Mouse (Mus musculus) lung, postnatal 0 days (tissue): ENCODE results near the gene Sned1. TPM values are rescaled to one million over a fixed set of nuclear protein-coding genes. Genes with fewer than 3 reads are reported as not detected.
"Not testable (repeated sequence)": the region's sequence is repeated elsewhere in the genome, so short reads cannot be mapped to it uniquely, and the experiment has no call there.

ENCODE experiments used
- ATAC-seq: fragments of 200-750 bp; cut with Nextera tagmentation; 2 replicates; pipeline ENCODE4 v1.8.0; 2017; ENCODE audit warnings: moderate library complexity
- DNase-seq: peaks from one replicate; pipeline ENCODE4 v3.0.0-alpha.2; 2016; ENCODE audit warnings: low spot score
- H3K27ac ChIP-seq: fragments of 300-500 bp; sonication (generic); 2 replicates; pipeline ENCODE4 v1.5.1; 2014; ENCODE audit warnings: antibody characterized with exemption, mild to moderate bottlenecking, low read length, mixed read lengths
- H3K27me3 ChIP-seq: fragments of 300-500 bp; sonication (generic); replicated peaks from 2 replicates; pipeline ENCODE4 v1.6.1; 2014; ENCODE audit warnings: low read length, mixed read lengths; ENCODE audit not compliant: insufficient read depth
- H3K36me3 ChIP-seq: fragments of 300-500 bp; sonication (generic); 2 replicates; pipeline ENCODE4 v1.6.1; 2014; ENCODE audit warnings: low read length, mixed read lengths; ENCODE audit not compliant: insufficient read depth
- H3K4me1 ChIP-seq: fragments of 300-500 bp; sonication (generic); 2 replicates; pipeline ENCODE4 v1.6.1; 2014; ENCODE audit warnings: antibody characterized with exemption, low read depth, low read length, mixed read lengths; ENCODE audit not compliant: insufficient read depth
- H3K4me2 ChIP-seq: fragments of 300-500 bp; sonication (generic); replicated peaks from 2 replicates; pipeline ENCODE4 v1.6.1; 2014; ENCODE audit warnings: low read depth, mild to moderate bottlenecking, low read length, moderate library complexity, mixed read lengths
- H3K4me3 ChIP-seq: fragments of 300-500 bp; sonication (generic); 2 replicates; pipeline ENCODE4 v1.5.1; 2014; ENCODE audit warnings: low read depth, low read length
- H3K9ac ChIP-seq: fragments of 300-500 bp; sonication (generic); replicated peaks from 2 replicates; pipeline ENCODE4 v1.6.1; 2014; ENCODE audit warnings: low read depth, mild to moderate bottlenecking
- H3K9me3 ChIP-seq: fragments of 300-500 bp; sonication (generic); 2 replicates; pipeline ENCODE4 v1.6.1; 2016; ENCODE audit warnings: low read length, mixed read lengths
- CTCF ChIP-seq: IDR thresholded peaks from 2 replicates; pipeline ENCODE4 v1.5.1; 2016; ENCODE audit warnings: antibody characterized with exemption, mild to moderate bottlenecking
- EP300 ChIP-seq: IDR thresholded peaks from 2 replicates; pipeline ENCODE4 v1.6.1; 2016; ENCODE audit warnings: antibody characterized with exemption, mild to moderate bottlenecking, control low read depth
- WGBS: fragments of 180-500 bp; shearing (Covaris S2); extraction: QIAGEN DNeasy Blood & Tissue Kit; methylation state at CpG from one replicate; pipeline ENCODE4 v1.1.7; 2014; 5-methylcytosine and 5-hydroxymethylcytosine counted together
- polyA plus RNA-seq: library from polyadenylated mRNA; unstranded; fragments of >200 nt; fragmentation: Nextera tagmentation; extraction: Ambion mirVana; gene quantifications from 2 replicates; pipeline ENCODE4 v1.2.1, GENCODE M21; 2015

The Sned1 gene
- polyA plus RNA-seq: 8.4 and 13.8 TPM in 2 replicates

- Histone ChIP-seq H3K27ac (peak within 1 kb of the TSS; percentile 81), H3K9ac (peak within 1 kb of the TSS; percentile 46), H3K4me1 (peaks cover 17% of the 10 kb centered on the region; the same call in 1 of the 2 replicates), H3K36me3 (no peaks in the 10 kb centered on the region), H3K9me3 (no peaks in the 10 kb centered on the region), H3K4me3 (peak within 1 kb of the TSS; percentile 59), H3K4me2 (peak within 1 kb of the TSS; percentile 96), H3K27me3 (no peaks in the 10 kb centered on the region)
- TF ChIP-seq EP300 (no peak), CTCF (peak; percentile 6; the same call in 1 of the 2 replicates)
- 3% methylated on average over 85 of the region's 100 CpGs for WGBS
- peak; percentile 95 for DNase-seq
- peak; percentile 93 for ATAC-seq
Observed at GRCm38 (mm10) chr1:93235576-93236544, at the start of gene Sned1. Sned1 (plus strand) TSS chr1:93235841.

GRCm38 (mm10) chr1:93190726-93191305 lies 44.8 kb upstream of the Sned1 start:
- TF ChIP-seq CTCF (no peak), EP300 (no peak)
- no peaks in the 10 kb centered on the region for H3K4me1 ChIP-seq
- H3K4me2 ChIP-seq: no peak overlapping the region
- H3K36me3 ChIP-seq: no peaks in the 10 kb centered on the region
- no peak overlapping the region for H3K4me3 ChIP-seq
- DNase-seq (no peak), ATAC-seq (peak; percentile 11; the same call in 1 of the 2 replicates)
- no peaks in the 10 kb centered on the region for H3K9me3 ChIP-seq
- no peak overlapping the region for H3K27ac ChIP-seq
- no peak overlapping the region for H3K9ac ChIP-seq
- 19% methylated on average over 13 of the region's 17 CpGs for WGBS
- H3K27me3 ChIP-seq: no peaks in the 10 kb centered on the region

DNA sequence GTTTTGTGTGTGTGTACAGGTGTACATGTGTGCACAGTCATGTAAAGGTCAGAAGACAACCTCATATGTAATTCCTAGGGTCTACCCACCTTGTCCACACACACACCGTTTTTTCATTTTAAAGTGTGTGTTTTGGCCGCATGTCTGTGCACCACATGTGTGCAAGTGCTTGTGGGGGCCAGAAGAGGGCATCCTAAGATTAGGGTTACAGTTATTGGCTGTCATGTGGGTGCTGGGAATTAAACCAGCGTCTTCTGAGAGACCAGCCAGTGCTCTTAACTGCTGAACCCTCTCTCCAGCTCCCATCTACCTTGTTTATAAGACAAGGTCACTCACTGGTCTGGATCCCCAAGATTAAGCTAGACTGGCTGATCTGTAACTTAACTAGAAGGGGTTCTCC lies 40.7 kb upstream of the Sned1 start:
- no peaks in the 10 kb centered on the region for H3K36me3 ChIP-seq
- H3K4me3 ChIP-seq: no peak overlapping the region
- no peak for TF ChIP-seq CTCF
- no peak for TF ChIP-seq EP300
- H3K27me3 ChIP-seq: no peaks in the 10 kb centered on the region
- H3K9me3 ChIP-seq: no peaks in the 10 kb centered on the region
- 88% methylated on average over 3 of the region's 3 CpGs for WGBS
- DNase-seq (no peak), ATAC-seq (no peak)
- H3K9ac ChIP-seq: no peak overlapping the region
- no peak overlapping the region for H3K27ac ChIP-seq
- no peaks in the 10 kb centered on the region for H3K4me1 ChIP-seq
- H3K4me2 ChIP-seq: no peak overlapping the region

DNA sequence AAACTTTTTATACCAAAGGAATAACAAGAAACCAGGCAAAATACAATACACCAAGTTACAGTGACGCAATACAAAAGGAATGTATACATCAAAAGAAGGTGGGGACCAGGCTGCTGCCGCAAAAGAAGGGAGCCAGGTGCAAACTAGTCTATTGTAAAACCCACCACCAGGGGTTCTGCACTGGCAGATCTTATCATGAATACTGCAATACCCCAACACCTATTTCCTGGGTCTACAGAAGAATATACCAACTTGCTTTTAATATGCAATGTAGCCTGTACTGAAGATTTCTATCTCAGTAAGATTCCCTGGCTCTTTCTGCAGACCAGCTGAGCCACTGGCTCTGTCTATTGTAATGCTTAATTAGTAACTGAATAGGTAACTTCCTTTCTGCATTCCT lies 38.2 kb upstream of the Sned1 start:
- H3K4me2 ChIP-seq, H3K27me3 ChIP-seq, H3K27ac ChIP-seq, DNase-seq, ATAC-seq, H3K36me3 ChIP-seq, H3K9ac ChIP-seq, H3K4me3 ChIP-seq, H3K9me3 ChIP-seq, H3K4me1 ChIP-seq: not testable (repeated sequence)
- WGBS: 79% methylated on average over 2 of the region's 2 CpGs

- Histone ChIP-seq H3K4me2 (no peak overlapping the region), H3K4me1 (no peaks in the 10 kb centered on the region), H3K27ac (no peak overlapping the region), H3K9ac (no peak overlapping the region), H3K27me3 (no peaks in the 10 kb centered on the region), H3K36me3 (no peaks in the 10 kb centered on the region), H3K4me3 (no peak overlapping the region), H3K9me3 (no peaks in the 10 kb centered on the region)
- ATAC-seq (no peak), DNase-seq (no peak)
- WGBS: 89% methylated on average over 3 of the region's 3 CpGs
- TF ChIP-seq CTCF: no peak
- TF ChIP-seq EP300: no peak
Observed at GRCm38 (mm10) chr1:93197916-93198315, 37.7 kb upstream of the Sned1 start.

GRCm38 (mm10) chr1:93206277-93206970 lies 29.2 kb upstream of the Sned1 start:
- no peak overlapping the region for H3K4me2 ChIP-seq
- 47% methylated on average over 12 of the region's 12 CpGs for WGBS
- H3K4me1 ChIP-seq: peaks cover 12% of the 10 kb centered on the region
- TF ChIP-seq CTCF: peak; percentile 61
- no peak for TF ChIP-seq EP300
- H3K27me3 ChIP-seq: no peaks in the 10 kb centered on the region
- ATAC-seq: no peak
- no peak overlapping the region for H3K4me3 ChIP-seq
- no peak overlapping the region for H3K9ac ChIP-seq
- H3K36me3 ChIP-seq: no peaks in the 10 kb centered on the region
- H3K9me3 ChIP-seq: no peaks in the 10 kb centered on the region
- no peak for DNase-seq
- H3K27ac ChIP-seq: no peak overlapping the region
